Mouse (Mus musculus): ENCODE measurements around the gene Grap. TPM values are rescaled to one million over a fixed set of nuclear protein-coding genes. Genes with fewer than 3 reads are reported as not detected.

Gene Grap
- polyA plus RNA-seq, 1 experiment from 2014 or later: 4.8 TPM

DNA sequence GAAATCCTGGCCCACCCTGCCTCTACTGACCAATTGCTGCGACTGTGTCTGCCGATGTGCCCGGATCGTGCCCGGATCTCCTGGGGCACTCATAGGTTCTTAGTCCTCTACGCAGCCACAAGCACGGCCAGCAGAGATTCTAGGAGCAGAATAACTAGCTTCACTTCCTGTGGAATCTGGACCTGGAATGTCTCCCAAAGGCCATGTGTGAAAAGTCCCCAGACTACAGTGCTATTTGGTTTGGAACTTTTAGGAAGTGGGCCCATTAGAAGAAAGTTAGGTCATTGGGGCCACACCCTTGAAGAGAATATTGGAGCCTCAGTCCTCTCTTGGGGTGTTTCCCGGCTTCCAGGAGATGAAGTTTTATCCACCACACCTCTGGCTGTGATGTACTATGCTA is 34.9 kb upstream of the Grap start:
- no peak overlapping the region for H3K9ac ChIP-seq (ENCODE audit: low read depth, low read length)
- H3K27me3 ChIP-seq (ENCODE audit: control insufficient read depth, insufficient read depth, low read depth, low read length): peaks cover 31% of the 10 kb centered on the region

DNA sequence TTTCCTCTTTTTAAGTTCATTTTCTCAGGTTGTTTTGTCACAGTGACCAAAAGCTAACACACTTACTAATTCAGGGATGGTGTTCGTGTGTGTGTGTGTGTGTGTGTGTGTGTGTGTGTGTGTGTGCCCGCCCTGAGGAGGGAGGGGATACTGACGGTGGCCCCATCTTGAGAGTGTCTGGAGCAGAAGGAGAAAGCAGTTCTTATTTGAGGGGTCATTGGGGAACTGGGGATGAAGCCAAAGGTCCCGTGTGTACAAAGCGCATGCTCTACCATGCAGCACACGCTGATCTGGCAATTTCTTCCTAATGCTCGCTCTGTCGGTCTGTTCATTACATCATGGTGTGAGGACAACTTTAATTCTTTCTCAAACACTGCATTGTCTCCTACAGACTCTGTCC is 34.5 kb upstream of the Grap start:
- H3K36me3 ChIP-seq (ENCODE audit: control insufficient read depth, insufficient read depth): no peaks in the 10 kb centered on the region
- no peak for ATAC-seq (ENCODE audit: low read depth)
- H3K4me2 ChIP-seq (ENCODE audit: low read depth, low read length): no peak overlapping the region
- no peaks in the 10 kb centered on the region for H3K9me3 ChIP-seq (replicated peaks; ENCODE audit: control insufficient read depth, low read length)
- H3K4me1 ChIP-seq (ENCODE audit: control insufficient read depth, low read depth, low read length): no peaks in the 10 kb centered on the region
- WGBS (ENCODE audit: insufficient replicate concordance): 61% methylated on average over 8 of the region's 8 CpGs
- H3K9ac ChIP-seq (ENCODE audit: low read depth, low read length): no peak overlapping the region
- H3K27ac ChIP-seq (ENCODE audit: low read length): no peak overlapping the region
- no peak overlapping the region for H3K4me3 ChIP-seq (ENCODE audit: low read depth, low read length)
- peaks cover 31% of the 10 kb centered on the region for H3K27me3 ChIP-seq (ENCODE audit: control insufficient read depth, insufficient read depth, low read depth, low read length)

More for the DNA sequence above, 34.9 kb upstream of the Grap start:
- Histone ChIP-seq H3K27ac (ENCODE audit: low read length) (no peak overlapping the region), H3K4me3 (ENCODE audit: low read depth, low read length) (no peak overlapping the region), H3K4me2 (ENCODE audit: low read depth, low read length) (no peak overlapping the region), H3K9me3 (replicated peaks; ENCODE audit: control insufficient read depth, low read length) (no peaks in the 10 kb centered on the region), H3K36me3 (ENCODE audit: control insufficient read depth, insufficient read depth) (no peaks in the 10 kb centered on the region), H3K4me1 (ENCODE audit: control insufficient read depth, low read depth, low read length) (no peaks in the 10 kb centered on the region)
- WGBS (ENCODE audit: insufficient replicate concordance): 73% methylated on average over 8 of the region's 8 CpGs
- ATAC-seq (ENCODE audit: low read depth): no peak

DNA sequence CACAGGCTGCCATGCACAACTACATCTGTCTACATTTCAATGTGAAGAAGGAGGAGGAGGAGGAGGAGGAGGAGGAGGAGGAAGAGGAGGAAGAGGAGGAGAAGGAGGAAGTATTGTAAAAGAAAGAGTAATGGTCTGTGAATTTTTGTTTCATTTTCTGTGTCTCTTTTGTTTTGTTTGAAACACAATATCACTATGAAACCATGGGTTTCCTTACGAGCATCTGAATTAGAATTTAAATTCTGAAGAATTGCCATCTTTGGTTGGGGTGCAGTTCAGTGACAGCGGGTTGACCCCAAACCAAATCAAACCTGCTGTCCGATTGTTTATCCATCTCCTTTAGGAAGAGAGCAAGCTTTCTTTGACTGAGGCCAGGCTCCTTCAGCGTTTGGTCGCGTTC is 33.7 kb upstream of the Grap start:
- no peak overlapping the region for H3K4me3 ChIP-seq (ENCODE audit: low read depth, low read length)
- peaks cover 30% of the 10 kb centered on the region for H3K27me3 ChIP-seq (ENCODE audit: control insufficient read depth, insufficient read depth, low read depth, low read length)
- H3K36me3 ChIP-seq (ENCODE audit: control insufficient read depth, insufficient read depth): no peaks in the 10 kb centered on the region
- 14% methylated on average over 6 of the region's 6 CpGs for WGBS (ENCODE audit: insufficient replicate concordance)
- no peak overlapping the region; the same call in 1 of the 2 replicates for H3K4me2 ChIP-seq (ENCODE audit: low read depth, low read length)
- no peak overlapping the region for H3K27ac ChIP-seq (ENCODE audit: low read length)
- no peaks in the 10 kb centered on the region for H3K9me3 ChIP-seq (replicated peaks; ENCODE audit: control insufficient read depth, low read length)
- H3K9ac ChIP-seq (ENCODE audit: low read depth, low read length): no peak overlapping the region
- no peaks in the 10 kb centered on the region for H3K4me1 ChIP-seq (ENCODE audit: control insufficient read depth, low read depth, low read length)
- no peak for ATAC-seq (ENCODE audit: low read depth)

DNA sequence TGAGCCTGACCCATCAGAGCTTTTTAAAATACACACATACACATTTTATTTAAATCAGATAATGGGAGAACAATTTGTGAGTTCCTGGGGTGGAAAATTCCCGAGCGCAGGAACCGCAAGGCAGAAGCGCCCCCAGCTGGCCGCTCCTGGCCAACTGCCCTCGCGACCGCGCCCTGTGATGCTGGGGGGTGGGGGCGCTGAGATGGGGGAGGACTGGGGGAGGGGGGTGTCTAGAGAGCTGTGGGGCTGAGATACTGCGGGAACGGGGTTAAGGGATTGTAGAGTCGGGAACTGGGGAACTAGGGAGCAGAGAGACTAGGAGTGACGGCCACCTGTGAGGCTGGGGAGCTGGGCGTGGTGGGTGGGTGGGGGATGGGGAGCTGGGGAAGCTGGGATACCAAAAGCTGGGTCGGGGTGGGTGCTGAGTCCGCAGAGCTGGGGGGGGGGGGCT is 33.2 kb upstream of the Grap start:
- no peak overlapping the region for H3K4me3 ChIP-seq (ENCODE audit: low read depth, low read length)
- no peak overlapping the region for H3K9ac ChIP-seq (ENCODE audit: low read depth, low read length)

DNA sequence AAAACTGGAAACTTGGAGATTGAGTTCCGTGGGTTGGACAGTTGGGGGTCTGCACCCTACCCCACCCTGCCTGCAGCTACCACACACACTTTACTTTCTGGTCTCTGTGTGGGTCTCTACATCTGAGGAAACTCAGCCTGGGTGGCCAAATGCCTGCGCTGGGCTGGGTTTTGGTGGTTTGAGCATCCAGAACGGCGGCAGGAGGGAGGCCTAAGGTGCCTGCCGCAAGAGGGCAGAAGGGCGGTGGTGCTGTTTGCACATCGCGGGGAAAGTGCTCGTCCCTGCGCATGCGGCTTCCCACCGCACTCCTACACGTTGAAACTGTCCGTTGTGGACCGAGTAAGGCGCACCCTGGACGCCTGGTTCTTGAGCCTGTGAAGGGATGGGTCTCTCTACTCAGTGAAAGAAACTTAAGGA is 32.8 kb upstream of the Grap start:
- 1% methylated on average over 16 of the region's 17 CpGs for WGBS (ENCODE audit: insufficient replicate concordance)

More for the DNA sequence above, 33.2 kb upstream of the Grap start:
- 1% methylated on average over 15 of the region's 17 CpGs for WGBS (ENCODE audit: insufficient replicate concordance)
- Histone ChIP-seq H3K27me3 (ENCODE audit: control insufficient read depth, insufficient read depth, low read depth, low read length) (peaks cover 28% of the 10 kb centered on the region), H3K4me2 (ENCODE audit: low read depth, low read length) (peak overlapping the region; percentile 38), H3K9me3 (replicated peaks; ENCODE audit: control insufficient read depth, low read length) (no peaks in the 10 kb centered on the region), H3K36me3 (ENCODE audit: control insufficient read depth, insufficient read depth) (no peaks in the 10 kb centered on the region), H3K4me1 (ENCODE audit: control insufficient read depth, low read depth, low read length) (no peaks in the 10 kb centered on the region), H3K27ac (ENCODE audit: low read length) (no peak overlapping the region)
- no peak for ATAC-seq (ENCODE audit: low read depth)

DNA sequence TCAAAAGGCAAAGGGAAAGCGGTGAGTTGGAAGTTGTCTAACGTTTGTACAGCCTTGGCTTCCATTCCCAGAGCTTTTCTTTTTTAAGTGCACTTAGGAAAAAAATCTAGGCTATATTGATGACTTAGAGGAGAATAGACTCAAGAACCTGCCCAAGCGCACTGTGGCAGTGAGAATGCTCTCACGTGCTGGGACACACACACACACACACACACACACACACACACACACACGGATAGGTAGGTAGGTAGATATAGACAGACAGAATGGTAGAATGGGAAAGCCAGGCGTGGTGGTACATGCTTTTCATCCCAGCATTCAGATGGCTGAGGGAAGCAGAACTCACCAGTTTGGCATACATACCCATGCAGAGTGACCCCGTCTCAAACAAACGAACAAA is 32.3 kb upstream of the Grap start:
- no peak for ATAC-seq (ENCODE audit: low read depth)
- no peaks in the 10 kb centered on the region for H3K9me3 ChIP-seq (replicated peaks; ENCODE audit: control insufficient read depth, low read length)
- H3K27ac ChIP-seq (ENCODE audit: low read length): no peak overlapping the region
- H3K27me3 ChIP-seq (ENCODE audit: control insufficient read depth, insufficient read depth, low read depth, low read length): peaks cover 21% of the 10 kb centered on the region
- H3K4me2 ChIP-seq (ENCODE audit: low read depth, low read length): no peak overlapping the region
- no peaks in the 10 kb centered on the region for H3K4me1 ChIP-seq (ENCODE audit: control insufficient read depth, low read depth, low read length)
- H3K36me3 ChIP-seq (ENCODE audit: control insufficient read depth, insufficient read depth): no peaks in the 10 kb centered on the region
- no peak overlapping the region for H3K4me3 ChIP-seq (ENCODE audit: low read depth, low read length)
- H3K9ac ChIP-seq (ENCODE audit: low read depth, low read length): no peak overlapping the region
- WGBS (ENCODE audit: insufficient replicate concordance): 48% methylated on average over 8 of the region's 8 CpGs

More for the DNA sequence above, 32.8 kb upstream of the Grap start:
- Histone ChIP-seq H3K4me3 (ENCODE audit: low read depth, low read length) (no peak overlapping the region), H3K27ac (ENCODE audit: low read length) (no peak overlapping the region), H3K9ac (ENCODE audit: low read depth, low read length) (no peak overlapping the region), H3K9me3 (replicated peaks; ENCODE audit: control insufficient read depth, low read length) (no peaks in the 10 kb centered on the region), H3K27me3 (ENCODE audit: control insufficient read depth, insufficient read depth, low read depth, low read length) (peaks cover 26% of the 10 kb centered on the region), H3K4me2 (ENCODE audit: low read depth, low read length) (peak overlapping the region; percentile 38; the same call in 1 of the 2 replicates), H3K36me3 (ENCODE audit: control insufficient read depth, insufficient read depth) (no peaks in the 10 kb centered on the region), H3K4me1 (ENCODE audit: control insufficient read depth, low read depth, low read length) (no peaks in the 10 kb centered on the region)
- ATAC-seq (ENCODE audit: low read depth): no peak

DNA sequence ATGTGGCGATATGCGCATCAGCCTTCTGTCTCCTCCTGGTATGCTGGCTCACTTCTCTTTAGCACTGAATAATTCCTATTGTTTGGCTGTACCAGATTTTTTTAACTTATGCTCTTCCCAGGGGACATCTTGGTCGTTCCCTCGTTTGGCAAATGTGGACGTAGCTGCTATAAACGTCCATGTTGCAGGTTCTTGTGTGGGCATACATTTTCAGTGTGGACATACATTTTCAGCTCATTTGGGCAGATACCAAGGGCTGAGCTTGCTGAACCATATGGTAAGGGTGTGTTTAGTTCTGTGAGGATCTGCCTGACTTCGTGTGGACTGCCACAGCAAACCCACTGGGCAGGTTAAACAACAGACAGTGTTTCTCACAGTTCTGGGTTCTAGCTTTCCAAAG is 27.9 kb upstream of the Grap start:
- Histone ChIP-seq H3K9ac (ENCODE audit: low read depth, low read length) (no peak overlapping the region), H3K4me3 (ENCODE audit: low read depth, low read length) (no peak overlapping the region), H3K9me3 (replicated peaks; ENCODE audit: control insufficient read depth, low read length) (no peaks in the 10 kb centered on the region), H3K36me3 (ENCODE audit: control insufficient read depth, insufficient read depth) (no peaks in the 10 kb centered on the region), H3K4me2 (ENCODE audit: low read depth, low read length) (no peak overlapping the region), H3K27me3 (ENCODE audit: control insufficient read depth, insufficient read depth, low read depth, low read length) (peaks cover 7% of the 10 kb centered on the region; the same call in 1 of the 2 replicates), H3K4me1 (ENCODE audit: control insufficient read depth, low read depth, low read length) (no peaks in the 10 kb centered on the region), H3K27ac (ENCODE audit: low read length) (no peak overlapping the region)
- 55% methylated on average over 7 of the region's 7 CpGs for WGBS (ENCODE audit: insufficient replicate concordance)
- no peak for ATAC-seq (ENCODE audit: low read depth)

DNA sequence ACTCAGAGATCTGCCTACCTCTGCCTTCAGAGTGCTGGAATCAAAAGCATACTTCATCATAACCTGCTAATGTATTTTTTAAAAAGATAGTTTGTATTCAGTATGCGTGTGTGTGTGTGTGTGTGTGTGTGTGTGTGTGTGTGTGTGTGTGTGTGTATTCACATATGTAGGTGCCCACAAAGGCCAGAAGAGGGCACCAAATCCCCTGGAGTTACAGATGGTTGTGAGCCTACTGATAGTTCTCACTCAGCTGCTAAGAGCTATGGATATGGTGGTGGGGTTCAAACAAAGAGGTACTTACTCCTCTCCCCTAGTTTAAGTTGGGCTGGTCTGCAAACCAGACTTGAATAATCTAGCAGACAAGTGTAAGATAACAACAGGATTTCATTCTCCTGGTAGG is 26.6 kb upstream of the Grap start:
- no peak overlapping the region for H3K9ac ChIP-seq (ENCODE audit: low read depth, low read length)
- H3K4me2 ChIP-seq (ENCODE audit: low read depth, low read length): no peak overlapping the region
- no peaks in the 10 kb centered on the region for H3K4me1 ChIP-seq (ENCODE audit: control insufficient read depth, low read depth, low read length)
- WGBS (ENCODE audit: insufficient replicate concordance): 71% methylated on average over 1 of the region's 1 CpGs
- H3K27me3 ChIP-seq (ENCODE audit: control insufficient read depth, insufficient read depth, low read depth, low read length): 0 out of 2 replicates have a peak, but pooled peaks cover 1% of the 10 kb centered on the region
- H3K36me3 ChIP-seq (ENCODE audit: control insufficient read depth, insufficient read depth): no peaks in the 10 kb centered on the region
- H3K9me3 ChIP-seq (replicated peaks; ENCODE audit: control insufficient read depth, low read length): no peaks in the 10 kb centered on the region
- H3K4me3 ChIP-seq (ENCODE audit: low read depth, low read length): no peak overlapping the region
- no peak for ATAC-seq (ENCODE audit: low read depth)
- H3K27ac ChIP-seq (ENCODE audit: low read length): no peak overlapping the region

DNA sequence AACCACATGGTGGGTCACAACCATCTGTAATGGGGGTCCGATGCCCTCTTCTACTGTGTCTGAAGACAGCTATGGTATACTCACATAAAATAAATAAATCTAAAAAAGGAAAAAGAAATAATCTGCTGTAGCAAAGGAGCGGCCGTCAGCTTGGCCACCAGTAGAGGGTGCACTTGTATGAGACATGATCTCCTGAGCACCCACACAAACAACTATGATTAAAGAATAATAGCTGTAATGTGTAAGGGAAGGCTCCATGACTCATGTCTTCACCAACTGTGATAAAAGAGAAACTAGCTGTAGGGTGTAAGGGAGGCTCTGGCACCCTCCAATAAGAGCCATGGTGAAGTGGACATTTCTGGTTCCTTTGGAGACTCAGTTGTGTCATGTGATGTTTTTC is 23.4 kb upstream of the Grap start:
- no peaks in the 10 kb centered on the region for H3K27me3 ChIP-seq (ENCODE audit: control insufficient read depth, insufficient read depth, low read depth, low read length)
- H3K4me2 ChIP-seq (ENCODE audit: low read depth, low read length): no peak overlapping the region
- 47% methylated on average over 3 of the region's 3 CpGs for WGBS (ENCODE audit: insufficient replicate concordance)
- no peak overlapping the region for H3K4me3 ChIP-seq (ENCODE audit: low read depth, low read length)
- H3K27ac ChIP-seq (ENCODE audit: low read length): no peak overlapping the region
- no peak for ATAC-seq (ENCODE audit: low read depth)
- H3K36me3 ChIP-seq (ENCODE audit: control insufficient read depth, insufficient read depth): no peaks in the 10 kb centered on the region
- H3K9me3 ChIP-seq (replicated peaks; ENCODE audit: control insufficient read depth, low read length): no peaks in the 10 kb centered on the region
- no peak overlapping the region for H3K9ac ChIP-seq (ENCODE audit: low read depth, low read length)
- H3K4me1 ChIP-seq (ENCODE audit: control insufficient read depth, low read depth, low read length): no peaks in the 10 kb centered on the region

Data from liver, embryonic 16.5 days (tissue).